Mouse (Mus musculus): ENCODE measurements around the gene 1110008L16Rik.
"Not testable (repeated sequence)": the region's sequence is repeated elsewhere in the genome, so short reads cannot be mapped to it uniquely, and the experiment has no call there.

Gene 1110008L16Rik

DNA sequence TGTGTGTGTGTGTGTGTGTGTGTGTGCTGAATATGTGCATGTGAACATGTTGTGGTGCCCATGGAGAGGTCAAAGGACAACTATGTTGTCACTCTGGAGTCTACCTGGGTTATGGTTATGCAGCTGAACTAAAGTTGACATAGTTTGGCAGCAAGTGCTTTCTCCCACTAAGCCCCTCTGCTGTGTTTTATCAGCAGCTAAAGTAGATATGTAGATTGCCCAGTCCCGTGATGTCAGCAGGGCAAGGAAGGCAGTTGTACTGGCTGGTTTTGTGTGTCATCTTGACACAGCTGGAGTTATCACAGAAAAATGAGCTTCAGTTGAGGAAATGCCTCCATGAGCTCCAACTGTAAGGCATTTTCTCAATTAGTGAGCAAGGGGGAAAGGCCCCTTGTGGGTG lies 43.7 kb downstream of the 1110008L16Rik start:
- not testable (repeated sequence) for DNase-seq

DNA sequence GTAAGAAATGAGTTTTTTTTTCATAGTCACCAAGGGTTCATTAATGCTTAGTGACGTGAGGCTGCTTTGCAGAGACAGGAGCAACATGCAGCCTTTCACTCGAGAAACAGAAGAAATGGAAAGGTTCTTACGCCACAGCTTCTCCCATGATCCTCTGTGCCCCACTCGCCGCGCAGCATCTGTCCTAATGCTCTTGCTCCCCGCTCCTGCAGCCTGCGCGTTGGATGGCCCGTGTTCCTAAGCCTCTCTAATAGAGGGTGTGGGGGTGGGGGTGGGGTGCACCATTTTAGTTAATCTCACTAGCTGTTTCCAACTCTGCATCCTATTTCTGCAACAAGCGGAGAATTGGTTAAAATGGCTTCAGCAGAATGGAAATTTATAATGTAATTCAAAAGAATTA lies 44.6 kb downstream of the 1110008L16Rik start:
- no peak for DNase-seq

DNA sequence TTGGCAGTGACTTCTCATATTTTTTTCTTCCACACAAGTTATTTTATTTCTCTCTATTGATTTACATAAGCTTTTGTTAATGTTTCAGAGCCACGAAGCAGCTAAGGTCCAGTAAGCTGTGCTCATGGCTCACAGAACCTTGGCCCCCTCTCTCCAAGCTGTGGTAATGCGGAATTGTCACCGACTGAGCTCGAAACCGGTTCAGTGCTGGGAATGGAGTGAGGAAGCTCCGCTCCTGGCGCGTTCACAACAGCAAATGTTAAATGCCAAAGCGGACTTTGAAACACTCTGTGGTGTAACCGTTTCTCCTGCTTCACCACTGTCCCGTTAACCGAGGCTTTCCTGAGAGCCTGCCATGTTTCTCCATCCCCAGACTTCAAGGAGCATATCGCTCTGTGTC lies 45.2 kb downstream of the 1110008L16Rik start:
- peak; percentile 19 to 40 for DNase-seq

GRCm38 (mm10) chr12:55353423-55353822 lies 54.0 kb downstream of the 1110008L16Rik start:
- no peak for DNase-seq

GRCm38 (mm10) chr12:55354904-55355303 lies 55.5 kb downstream of the 1110008L16Rik start:
- DNase-seq = peak; percentile 57 to 61

DNA sequence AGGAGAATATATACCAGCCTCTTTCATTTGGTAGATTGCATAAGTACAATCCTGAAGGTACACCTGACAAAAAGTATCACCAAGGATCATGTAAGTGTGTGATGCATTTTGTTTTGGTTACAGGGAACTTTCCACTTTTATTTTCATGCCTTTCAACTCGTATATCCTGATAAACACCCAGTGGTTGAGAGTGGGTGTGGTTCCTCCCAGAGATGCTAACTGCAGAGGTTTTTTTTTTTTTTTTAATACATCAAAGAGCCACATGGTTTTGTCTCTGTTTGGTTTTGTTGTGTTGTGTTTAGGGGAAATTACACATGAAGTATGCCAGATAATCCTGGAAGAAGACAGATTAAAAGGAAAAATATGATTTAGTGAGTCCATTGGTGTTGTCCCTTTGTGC lies 57.9 kb downstream of the 1110008L16Rik start:
- no peak for DNase-seq

GRCm38 (mm10) chr12:55360929-55361328 lies 61.6 kb downstream of the 1110008L16Rik start:
- no peak for DNase-seq

GRCm38 (mm10) chr12:55365083-55365482 lies 65.7 kb downstream of the 1110008L16Rik start:
- DNase-seq = no peak

- DNase-seq = peak; percentile 21 to 37
These were observed 73.2 kb downstream of the 1110008L16Rik start for GRCm38 (mm10) chr12:55372424-55373055.

- peak in 1 of 2 experiments; percentile 34 for DNase-seq
These were observed 77.7 kb downstream of the 1110008L16Rik start for GRCm38 (mm10) chr12:55376956-55377609.

GRCm38 (mm10) chr12:55377610-55377980 lies 78.2 kb downstream of the 1110008L16Rik start:
- no peak for DNase-seq

GRCm38 (mm10) chr12:55384023-55384749 lies 84.8 kb downstream of the 1110008L16Rik start, which contains the start of gene Psma6:
Psma6 (plus strand) TSS chr12:55384222.
- DNase-seq = no peak

DNA sequence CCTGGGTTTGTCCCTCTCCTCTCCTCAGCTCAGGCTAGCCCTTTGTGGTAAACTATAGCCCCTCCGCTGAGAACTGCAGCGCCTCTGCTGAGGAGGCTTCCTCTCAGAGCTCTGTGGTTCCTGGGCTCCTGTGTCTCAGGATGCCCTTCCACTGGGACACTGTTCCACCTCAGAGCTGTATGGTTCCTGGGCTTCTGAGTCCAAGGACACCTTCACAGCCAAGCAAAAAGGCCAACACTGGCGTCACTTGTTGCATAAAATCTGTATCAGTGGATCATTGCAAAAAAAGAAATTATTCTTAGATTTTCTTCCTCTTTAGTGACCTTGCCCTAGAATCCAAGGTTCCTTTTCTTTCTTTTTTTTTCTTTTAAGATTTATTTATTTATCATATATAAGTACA lies 85.4 kb downstream of the 1110008L16Rik start:
- DNase-seq = no peak

- peak; percentile 53 to 83 for DNase-seq
These were observed 86.6 kb downstream of the 1110008L16Rik start for GRCm38 (mm10) chr12:55385931-55386330.

DNA sequence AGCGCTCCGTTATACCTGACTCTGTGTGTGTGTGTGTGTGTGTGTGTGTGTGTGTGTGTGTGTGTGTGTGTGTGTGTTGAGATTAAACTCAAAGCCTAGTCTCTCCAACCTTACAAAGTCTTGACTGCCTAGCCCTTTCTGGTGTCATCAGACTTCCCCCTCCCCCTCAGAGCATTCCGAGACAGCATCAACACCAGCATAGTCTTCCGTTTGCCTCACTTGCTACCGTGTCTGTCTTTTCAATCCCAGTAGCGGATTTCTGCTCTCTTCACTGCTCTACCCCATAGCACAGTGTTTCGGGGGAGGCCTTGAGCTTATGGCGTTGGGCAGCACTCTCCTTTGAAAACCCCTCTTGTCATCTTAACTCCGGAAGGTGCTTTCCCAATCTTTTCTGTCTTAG lies 87.1 kb downstream of the 1110008L16Rik start:
- DNase-seq = no peak

DNA sequence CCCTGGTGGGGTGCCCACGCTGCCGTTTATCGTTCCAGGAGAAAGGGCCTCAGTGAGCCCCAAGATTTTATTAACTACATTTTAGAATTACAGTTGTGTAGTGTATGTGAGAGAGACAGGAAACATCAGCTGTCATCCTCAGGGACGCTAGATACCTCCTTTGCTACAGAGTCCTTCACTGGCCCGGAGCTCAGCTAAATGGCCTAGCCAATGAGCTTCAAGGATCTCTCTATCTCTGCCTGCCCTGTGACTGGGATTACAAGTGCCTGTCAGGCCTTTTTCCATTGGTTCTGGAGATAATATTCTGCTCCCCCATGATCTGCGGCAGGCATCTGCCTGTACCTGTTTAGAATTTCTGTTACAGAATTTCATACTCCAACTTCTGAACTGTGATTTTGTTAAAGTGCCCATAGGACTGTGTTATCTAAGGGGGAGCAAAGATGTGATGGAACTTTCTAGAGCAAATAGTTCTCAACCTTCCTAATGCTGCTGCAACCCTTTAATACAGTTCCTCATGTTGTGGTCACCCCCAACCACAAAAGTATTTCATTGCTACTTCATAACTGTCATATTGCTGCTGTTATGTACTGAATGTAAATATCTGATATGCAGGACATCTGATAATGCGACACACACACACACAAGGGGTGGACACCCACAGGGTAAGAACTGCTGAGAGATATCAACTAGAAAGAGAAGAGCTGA lies 87.9 kb downstream of the 1110008L16Rik start:
- no peak for DNase-seq

GRCm38 (mm10) chr12:55387788-55388465 lies 88.5 kb downstream of the 1110008L16Rik start:
- DNase-seq = peak in 1 of 2 experiments; percentile 41

GRCm38 (mm10) chr12:55388478-55388877 lies 89.1 kb downstream of the 1110008L16Rik start:
- DNase-seq = peak; percentile 64 to 82

DNA sequence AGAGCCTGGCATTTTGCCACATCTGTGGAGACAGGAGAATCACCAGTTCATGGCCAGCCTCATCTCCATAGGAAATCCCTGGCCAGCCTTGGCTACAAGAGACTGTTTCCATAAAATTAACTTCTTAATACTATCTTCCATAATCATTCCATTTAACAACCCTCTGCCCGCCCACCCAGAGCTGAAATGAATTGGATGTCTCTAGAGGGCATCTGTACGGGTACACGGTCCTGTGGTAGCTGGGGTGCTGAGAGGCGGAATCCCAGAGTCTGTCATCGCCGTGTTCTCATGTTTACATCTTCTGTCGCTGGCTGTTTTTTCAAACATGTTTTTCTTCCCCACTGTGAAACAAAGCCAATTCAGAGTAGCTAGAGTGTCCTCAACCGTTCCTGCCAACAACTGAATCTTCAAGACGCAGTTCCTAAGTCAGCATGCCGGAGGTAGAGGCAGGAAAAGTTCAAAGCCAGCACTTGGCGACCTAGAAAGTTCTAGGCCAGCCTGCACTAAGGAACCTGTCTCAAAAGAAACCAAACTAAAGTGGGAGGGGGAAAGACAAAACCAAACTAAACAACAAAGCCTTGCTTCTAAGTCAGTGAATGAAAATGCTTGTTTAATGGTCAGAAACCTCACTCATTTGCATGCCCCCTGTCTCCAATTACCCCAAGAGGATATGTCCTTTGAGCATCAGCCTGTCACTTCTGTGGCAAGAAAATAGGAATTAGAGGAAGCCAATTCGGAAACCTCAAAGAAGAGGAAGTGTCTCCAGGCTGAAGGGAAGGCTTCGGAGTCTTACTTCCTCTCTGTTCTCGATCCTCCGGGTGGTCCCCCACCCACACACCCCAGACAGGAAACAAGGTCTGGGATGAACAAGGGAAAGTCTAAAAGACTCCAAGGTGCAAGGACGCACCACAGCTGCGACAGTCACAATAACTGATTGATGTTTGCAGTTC lies 90.0 kb downstream of the 1110008L16Rik start:
- peak; percentile 30 to 58 for DNase-seq

DNA sequence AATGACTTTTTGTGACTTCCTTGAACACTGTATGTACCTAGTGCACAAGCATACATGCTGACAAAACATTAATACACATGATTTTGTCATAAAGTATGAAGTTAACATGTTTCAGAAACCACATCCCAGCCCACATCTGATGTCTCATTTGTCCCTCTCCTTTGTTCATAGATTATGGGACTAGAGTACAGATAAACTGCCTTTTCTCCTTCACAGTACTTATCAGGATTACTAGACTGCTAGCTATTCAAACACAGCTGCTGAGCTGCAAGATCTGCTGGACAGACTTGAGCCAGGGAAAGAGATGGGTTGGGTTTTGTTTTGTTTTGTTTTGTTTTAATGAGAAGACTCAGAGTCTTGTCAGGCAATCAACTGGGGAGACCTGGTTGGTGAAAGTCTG lies 92.7 kb downstream of the 1110008L16Rik start:
- no peak for DNase-seq
